In genomic region chr2:150855186-150855585, GRCm38 (mm10) we compare ENCODE assay signal across 31 mouse cellular contexts. TPM values are rescaled to one million over a fixed set of nuclear protein-coding genes. Genes with fewer than 3 reads are reported as not detected.
DNase-seq lines count a peak whose midpoint lies in the region; ATAC-seq and TF ChIP-seq lines count a peak whose summit lies in the region.
"Had no signal": no experiment of that assay in that cellular context is flagged by ENCODE, and none has a peak within 500 bp of the region (broad histone marks: within the 10 kb centered on the region; RNA-seq: fewer than 3 reads in every experiment).

No protein-coding gene starts in this region.

- no peak overlapping the region for H3K4me2 ChIP-seq in forebrain, embryonic 12.5 days
- H3K4me2 ChIP-seq in forebrain, embryonic 14.5 days (ENCODE audit: low read length), result no peak overlapping the region
- no peak overlapping the region for H3K4me2 ChIP-seq in hindbrain, embryonic 14.5 days (replicated peaks)
- H3K4me2 ChIP-seq in hindbrain, postnatal 0 days (ENCODE audit: low read depth, low read length), result no peak overlapping the region
- H3K4me2 ChIP-seq in stomach, postnatal 0 days (replicated peaks; ENCODE audit: low read depth), result no peak overlapping the region
- H3K4me2 ChIP-seq: embryonic facial prominence, embryonic 15.5 days; forebrain, embryonic 15.5 days; heart, embryonic 13.5 days; intestine, embryonic 15.5 days; liver, embryonic 13.5 days; neural tube, embryonic 15.5 days had no signal

- TF ChIP-seq CTCF in hindbrain, postnatal 0 days (IDR thresholded peaks at IDR 0.05; ENCODE audit: low read depth), result no peak
- TF ChIP-seq CTCF in small intestine, adult 2 months (IDR thresholded peaks at IDR 0.05; ENCODE audit: extremely low read depth, insufficient read length, insufficient replicate concordance, low read depth, low read length), result no peak
- TF ChIP-seq CTCF in stomach, postnatal 0 days (IDR thresholded peaks at IDR 0.05; ENCODE audit: low read depth), result no peak

- ATAC-seq in forebrain, embryonic 12.5 days (ENCODE audit: low FRiP score), result peak; percentile 33; the same call in 1 of the 2 replicates
- no peak for ATAC-seq in forebrain, embryonic 14.5 days
- ATAC-seq in hindbrain, embryonic 14.5 days (ENCODE audit: low FRiP score), result peak; percentile 34; the same call in 1 of the 2 replicates
- ATAC-seq in hindbrain, postnatal 0 days, result no peak
- no peak for ATAC-seq in stomach, postnatal 0 days (ENCODE audit: low FRiP score, low TSS enrichment)
- ATAC-seq: forebrain, embryonic 15.5 days; lung, postnatal 0 days; Patski had no signal

- TF ChIP-seq EP300 in stomach, postnatal 0 days (optimal IDR thresholded peaks at IDR 0.05), result no peak

- no peak overlapping the region for H3K4me3 ChIP-seq in forebrain, embryonic 12.5 days (replicated peaks)
- no peak overlapping the region for H3K4me3 ChIP-seq in forebrain, embryonic 14.5 days (ENCODE audit: low read depth, low read length)
- no peak overlapping the region for H3K4me3 ChIP-seq in hindbrain, embryonic 14.5 days (replicated peaks; ENCODE audit: low read length)
- no peak overlapping the region for H3K4me3 ChIP-seq in hindbrain, postnatal 0 days (ENCODE audit: low read length)
- H3K4me3 ChIP-seq in small intestine, adult 2 months (ENCODE audit: low read depth, low read length), result no peak overlapping the region
- H3K4me3 ChIP-seq in stomach, postnatal 0 days (ENCODE audit: low read depth, low read length), result no peak overlapping the region
- H3K4me3 ChIP-seq: embryonic facial prominence, embryonic 15.5 days; forebrain, embryonic 15.5 days; gastrocnemius, adult 2 months; heart, embryonic 13.5 days; intestine, embryonic 15.5 days; layer of hippocampus, adult 2 months; left cerebral cortex, adult 2 months; liver, embryonic 13.5 days; megakaryocyte, embryonic 14.5 days; neural tube, embryonic 15.5 days had no signal

- no peak overlapping the region for H3K27ac ChIP-seq in forebrain, embryonic 12.5 days
- no peak overlapping the region for H3K27ac ChIP-seq in forebrain, embryonic 14.5 days (ENCODE audit: low read depth, low read length)
- H3K27ac ChIP-seq in hindbrain, embryonic 14.5 days, result no peak overlapping the region
- no peak overlapping the region for H3K27ac ChIP-seq in hindbrain, postnatal 0 days
- peak overlapping the region; percentile 24; the same call in 1 of the 2 replicates for H3K27ac ChIP-seq in small intestine, adult 2 months (ENCODE audit: insufficient read depth, low read depth, low read length)
- H3K27ac ChIP-seq in stomach, postnatal 0 days (replicated peaks), result no peak overlapping the region
- H3K27ac ChIP-seq: embryonic facial prominence, embryonic 15.5 days; forebrain, embryonic 15.5 days; gastrocnemius, adult 2 months; heart, embryonic 13.5 days; intestine, embryonic 15.5 days; layer of hippocampus, adult 2 months; left cerebral cortex, adult 2 months; liver, embryonic 13.5 days; neural tube, embryonic 15.5 days had no signal

- H3K4me1 ChIP-seq in forebrain, embryonic 12.5 days, result no peaks in the 10 kb centered on the region
- no peaks in the 10 kb centered on the region for H3K4me1 ChIP-seq in forebrain, embryonic 14.5 days (ENCODE audit: control insufficient read depth, insufficient read depth, low read length)
- H3K4me1 ChIP-seq in hindbrain, embryonic 14.5 days (replicated peaks; ENCODE audit: control insufficient read depth, insufficient read depth, low read length), result no peaks in the 10 kb centered on the region
- H3K4me1 ChIP-seq in hindbrain, postnatal 0 days (ENCODE audit: insufficient read depth, low read length), result no peaks in the 10 kb centered on the region
- H3K4me1 ChIP-seq in small intestine, adult 2 months (ENCODE audit: control insufficient read depth, insufficient read depth, insufficient read length, low read length), result peaks cover 13% of the 10 kb centered on the region; the same call in 1 of the 2 replicates
- no peaks in the 10 kb centered on the region for H3K4me1 ChIP-seq in stomach, postnatal 0 days (replicated peaks; ENCODE audit: control insufficient read depth, insufficient read depth)
- H3K4me1 ChIP-seq: embryonic facial prominence, embryonic 15.5 days; forebrain, embryonic 15.5 days; heart, embryonic 13.5 days; intestine, embryonic 15.5 days had no signal

- no peak for DNase-seq in forebrain, embryonic 14.5 days (ENCODE audit: low spot score)
- DNase-seq in hindbrain, embryonic 14.5 days (ENCODE audit: low spot score), result no peak
- DNase-seq in hindbrain, postnatal 0 days (ENCODE audit: low spot score), result no peak
- DNase-seq in testis, postnatal 10 days (ENCODE audit: low spot score), result peak; percentile 7
- no peak for DNase-seq in testis, postnatal 14 days (ENCODE audit: low spot score)
- DNase-seq in stomach, postnatal 0 days (ENCODE audit: low spot score), result no peak
- DNase-seq: adrenal gland, postnatal 14 days; cerebellum, adult 11 months; cerebellum, adult 9-10 months; cerebellum, postnatal 36 days; gastrocnemius, adult 2 months; gastrocnemius, postnatal 36 days; heart, postnatal 10 days; liver, embryonic 13.5 days; lung, adult 18-20 months; lung, postnatal 4 days; right cerebral cortex, postnatal 25 days; spleen, adult 18-20 months; thymus, postnatal 4 days had no signal

- H3K27me3 ChIP-seq in forebrain, embryonic 12.5 days, result no peaks in the 10 kb centered on the region
- H3K27me3 ChIP-seq in forebrain, embryonic 14.5 days (replicated peaks; ENCODE audit: control insufficient read depth, insufficient read depth, low read length), result no peaks in the 10 kb centered on the region
- H3K27me3 ChIP-seq in hindbrain, embryonic 14.5 days (ENCODE audit: control insufficient read depth, insufficient read depth, low read length), result no peaks in the 10 kb centered on the region
- no peaks in the 10 kb centered on the region for H3K27me3 ChIP-seq in hindbrain, postnatal 0 days (ENCODE audit: insufficient read depth, low read length)
- H3K27me3 ChIP-seq in small intestine, adult 2 months (ENCODE audit: control insufficient read depth, insufficient read depth, low read length), result no peaks in the 10 kb centered on the region
- H3K27me3 ChIP-seq in stomach, postnatal 0 days (ENCODE audit: control insufficient read depth, insufficient read depth, low read length), result no peaks in the 10 kb centered on the region
- H3K27me3 ChIP-seq: embryonic facial prominence, embryonic 15.5 days; forebrain, embryonic 15.5 days; heart, embryonic 13.5 days; intestine, embryonic 15.5 days; liver, embryonic 13.5 days; megakaryocyte, embryonic 14.5 days; neural tube, embryonic 15.5 days; Patski had no signal

- H3K9me3 ChIP-seq in forebrain, embryonic 12.5 days, result no peaks in the 10 kb centered on the region
- H3K9me3 ChIP-seq in forebrain, embryonic 14.5 days (replicated peaks; ENCODE audit: control insufficient read depth, low read length), result no peaks in the 10 kb centered on the region
- H3K9me3 ChIP-seq in hindbrain, embryonic 14.5 days (ENCODE audit: control insufficient read depth, low read length), result no peaks in the 10 kb centered on the region
- no peaks in the 10 kb centered on the region for H3K9me3 ChIP-seq in hindbrain, postnatal 0 days (ENCODE audit: low read length)
- H3K9me3 ChIP-seq in stomach, postnatal 0 days (ENCODE audit: control insufficient read depth, low read length), result no peaks in the 10 kb centered on the region
- H3K9me3 ChIP-seq: embryonic facial prominence, embryonic 15.5 days; forebrain, embryonic 15.5 days; heart, embryonic 13.5 days; intestine, embryonic 15.5 days; liver, embryonic 13.5 days; megakaryocyte, embryonic 14.5 days; neural tube, embryonic 15.5 days had no signal

- H3K9ac ChIP-seq in forebrain, embryonic 12.5 days, result no peak overlapping the region
- H3K9ac ChIP-seq in forebrain, embryonic 14.5 days (ENCODE audit: low read length), result no peak overlapping the region
- H3K9ac ChIP-seq in hindbrain, embryonic 14.5 days, result no peak overlapping the region
- H3K9ac ChIP-seq in hindbrain, postnatal 0 days (replicated peaks; ENCODE audit: low read length), result no peak overlapping the region
- H3K9ac ChIP-seq in stomach, postnatal 0 days (ENCODE audit: low read length), result no peak overlapping the region
- H3K9ac ChIP-seq: embryonic facial prominence, embryonic 15.5 days; forebrain, embryonic 15.5 days; heart, embryonic 13.5 days; intestine, embryonic 15.5 days; liver, embryonic 13.5 days; neural tube, embryonic 15.5 days had no signal

- H3K36me3 ChIP-seq in forebrain, embryonic 12.5 days (replicated peaks), result no peaks in the 10 kb centered on the region
- no peaks in the 10 kb centered on the region for H3K36me3 ChIP-seq in forebrain, embryonic 14.5 days (ENCODE audit: control insufficient read depth, insufficient read depth, low read length)
- no peaks in the 10 kb centered on the region for H3K36me3 ChIP-seq in hindbrain, embryonic 14.5 days (replicated peaks; ENCODE audit: control insufficient read depth, insufficient read depth)
- H3K36me3 ChIP-seq in hindbrain, postnatal 0 days (ENCODE audit: insufficient read depth, low read length), result no peaks in the 10 kb centered on the region
- peaks cover 5% of the 10 kb centered on the region for H3K36me3 ChIP-seq in small intestine, adult 2 months (ENCODE audit: control insufficient read depth, insufficient read depth, low read length)
- H3K36me3 ChIP-seq in stomach, postnatal 0 days (ENCODE audit: control insufficient read depth, insufficient read depth, low read length), result no peaks in the 10 kb centered on the region
- H3K36me3 ChIP-seq: heart, embryonic 13.5 days; intestine, embryonic 15.5 days; liver, embryonic 13.5 days; neural tube, embryonic 15.5 days had no signal

- no peak for TF ChIP-seq POLR2A in small intestine, adult 2 months (IDR thresholded peaks at IDR 0.05; ENCODE audit: low read depth, low read length)

RNA-seq across cellular contexts. Expression of gene Abhd12, which starts 49.4 kb away (rescaled TPM):
- 57.2 and 60.1 TPM in 2 replicates for polyA plus RNA-seq in forebrain, embryonic 12.5 days (2016; fragmentation: Nextera tagmentation; extraction: Ambion mirVana)
- 89.8 and 100 TPM in 2 replicates for polyA plus RNA-seq in forebrain, embryonic 14.5 days (2014; fragmentation: Nextera tagmentation; extraction: Ambion mirVana)
- 126 and 136 TPM in 2 replicates for polyA plus RNA-seq in hindbrain, embryonic 14.5 days (2014; fragmentation: Nextera tagmentation; extraction: Ambion mirVana)
- total RNA-seq in hindbrain, postnatal 0 days (2014; rRNA removed), result 158 and 167 TPM in 2 replicates
- polyA plus RNA-seq in hindbrain, postnatal 0 days (2015; fragmentation: Nextera tagmentation; extraction: Ambion mirVana), result 161 and 164 TPM in 2 replicates
- polyA plus RNA-seq in small intestine, adult 2 months (2012; rRNA removed), result 61.1 and 85.9 TPM in 2 replicates
- 73.2 and 76.2 TPM in 2 replicates for polyA plus RNA-seq in stomach, postnatal 0 days (2015; fragmentation: Nextera tagmentation; extraction: Ambion mirVana)

RNA-seq across cellular contexts. Expression of gene Gins1, which starts 50.0 kb away (rescaled TPM):
- 64.0 and 66.8 TPM in 2 replicates for polyA plus RNA-seq in forebrain, embryonic 12.5 days (2016; fragmentation: Nextera tagmentation; extraction: Ambion mirVana)
- 36.8 and 50.3 TPM in 2 replicates for polyA plus RNA-seq in forebrain, embryonic 14.5 days (2014; fragmentation: Nextera tagmentation; extraction: Ambion mirVana)
- polyA plus RNA-seq in hindbrain, embryonic 14.5 days (2014; fragmentation: Nextera tagmentation; extraction: Ambion mirVana), result 16.0 and 17.5 TPM in 2 replicates
- 5.4 and 8.6 TPM in 2 replicates for total RNA-seq in hindbrain, postnatal 0 days (2014; rRNA removed)
- 12.7 and 14.9 TPM in 2 replicates for polyA plus RNA-seq in hindbrain, postnatal 0 days (2015; fragmentation: Nextera tagmentation; extraction: Ambion mirVana)
- polyA plus RNA-seq in small intestine, adult 2 months (2012; rRNA removed), result 0.66 and 1.0 TPM in 2 replicates
- polyA plus RNA-seq in stomach, postnatal 0 days (2015; fragmentation: Nextera tagmentation; extraction: Ambion mirVana), result 10.7 and 11.0 TPM in 2 replicates

Comparison
In these comparisons a context has a peak if more than half of its experiments do, and no peak if none do; other contexts are left out.
1. ATAC-seq: peak in forebrain, embryonic 12.5 days (single experiment) and hindbrain, embryonic 14.5 days (single experiment); none in forebrain, embryonic 14.5 days (single experiment), hindbrain, postnatal 0 days (single experiment) and stomach, postnatal 0 days (single experiment).